Mouse (Mus musculus) hindbrain, embryonic 14.5 days (tissue): ENCODE measurements around the gene Fam155a. TPM values are rescaled to one million over a fixed set of nuclear protein-coding genes. Genes with fewer than 3 reads are reported as not detected.
"Not testable (repeated sequence)": the region's sequence is repeated elsewhere in the genome, so short reads cannot be mapped to it uniquely, and the experiment has no call there.

Experiments used
- ATAC-seq: fragments of 200-750 bp; cut with Nextera tagmentation; 2 replicates; pipeline ENCODE4 v1.8.0; 2017; ENCODE audit warnings: moderate number of reproducible peaks, mild to moderate bottlenecking, moderate TSS enrichment, moderate library complexity; ENCODE audit not compliant: low FRiP score
- DNase-seq: peaks from one replicate; pipeline ENCODE4 v3.0.0-alpha.2; 2015; ENCODE audit warnings: low spot score
- H3K27ac ChIP-seq: fragments of 300-500 bp; sonication (generic); 2 replicates; pipeline ENCODE4 v1.5.1; 2014; ENCODE audit warnings: mild to moderate bottlenecking, moderate library complexity
- H3K27me3 ChIP-seq: fragments of 300-500 bp; sonication (generic); 2 replicates; pipeline ENCODE4 v1.6.1; 2014; ENCODE audit warnings: mild to moderate bottlenecking, low read length, mixed read lengths; ENCODE audit not compliant: control insufficient read depth, insufficient read depth
- H3K36me3 ChIP-seq: fragments of 300-500 bp; sonication (generic); replicated peaks from 2 replicates; pipeline ENCODE4 v1.6.1; 2014; ENCODE audit not compliant: control insufficient read depth, insufficient read depth
- H3K4me1 ChIP-seq: fragments of 300-500 bp; sonication (generic); replicated peaks from 2 replicates; pipeline ENCODE4 v1.6.1; 2014; ENCODE audit warnings: antibody characterized with exemption, low read length, mixed read lengths; ENCODE audit not compliant: control insufficient read depth, insufficient read depth
- H3K4me2 ChIP-seq: fragments of 300-500 bp; sonication (generic); replicated peaks from 2 replicates; pipeline ENCODE4 v1.6.1; 2014; ENCODE audit warnings: mild to moderate bottlenecking, moderate library complexity
- H3K4me3 ChIP-seq: fragments of 300-500 bp; sonication (generic); replicated peaks from 2 replicates; pipeline ENCODE4 v1.5.1; 2014; ENCODE audit warnings: mild to moderate bottlenecking, low read length
- H3K9ac ChIP-seq: fragments of 300-500 bp; sonication (generic); 2 replicates; pipeline ENCODE4 v1.6.1; 2014
- H3K9me3 ChIP-seq: fragments of 300-500 bp; sonication (generic); 2 replicates; pipeline ENCODE4 v1.6.1; 2016; ENCODE audit warnings: low read length; ENCODE audit not compliant: control insufficient read depth
- WGBS: fragments of 180-500 bp; shearing (Covaris S2); extraction: QIAGEN DNeasy Blood & Tissue Kit; methylation state at CpG from one replicate; pipeline ENCODE4 v1.1.7; 2014; 5-methylcytosine and 5-hydroxymethylcytosine counted together
- polyA plus RNA-seq: library from polyadenylated mRNA; unstranded; fragments of >200 nt; fragmentation: Nextera tagmentation; extraction: Ambion mirVana; gene quantifications from 2 replicates; pipeline ENCODE4 v1.2.1, GENCODE M21; 2014

The Fam155a gene
- polyA plus RNA-seq, 1 experiment from 2014 or later = 28.7 TPM

DNA sequence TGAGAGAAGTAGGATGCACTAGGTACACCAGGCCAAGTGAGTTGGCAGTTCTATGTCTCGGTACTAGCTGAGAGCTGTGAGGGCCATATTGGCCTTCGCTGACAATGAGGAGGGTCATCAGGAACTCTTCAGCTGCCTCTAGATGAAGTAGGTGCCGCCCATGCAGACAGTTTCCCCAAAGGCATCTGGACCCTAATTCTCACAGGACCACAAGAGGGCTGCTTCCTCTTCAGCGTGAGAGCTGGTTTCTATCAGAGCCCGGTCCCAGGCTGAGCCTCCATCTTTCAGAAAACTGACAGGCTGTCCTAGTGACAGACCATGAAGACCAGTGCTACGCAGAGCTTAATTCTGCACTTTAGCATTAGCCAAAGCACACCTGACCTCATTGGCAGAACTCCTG is 364.8 kb downstream of the Fam155a start:
- 89% methylated on average over 6 of the region's 6 CpGs for WGBS
- H3K9ac ChIP-seq = no peak overlapping the region
- H3K36me3 ChIP-seq = no peaks in the 10 kb centered on the region
- no peak for DNase-seq
- no peaks in the 10 kb centered on the region for H3K9me3 ChIP-seq
- ATAC-seq = no peak
- H3K4me2 ChIP-seq = no peak overlapping the region
- H3K4me3 ChIP-seq = no peak overlapping the region
- H3K27me3 ChIP-seq = no peaks in the 10 kb centered on the region
- H3K4me1 ChIP-seq = no peaks in the 10 kb centered on the region
- H3K27ac ChIP-seq = no peak overlapping the region

DNA sequence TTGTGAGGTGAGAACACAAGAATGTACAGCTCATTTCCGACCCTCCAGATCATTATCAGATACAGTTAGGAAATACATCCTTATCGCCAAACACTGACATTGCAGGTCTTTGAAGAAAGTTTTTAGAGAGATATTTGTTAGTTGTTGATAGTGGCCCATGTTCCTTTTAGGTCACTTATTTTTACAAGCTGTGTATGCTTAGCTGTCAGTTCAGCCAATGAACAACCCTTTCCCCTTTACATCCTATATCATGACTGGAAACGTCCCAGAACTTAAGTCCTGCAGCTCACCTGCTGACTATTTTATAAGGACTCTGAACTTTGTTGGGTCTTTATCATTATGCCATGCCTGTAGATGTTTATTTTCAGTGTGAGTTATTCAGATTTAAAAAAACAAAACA is 366.3 kb downstream of the Fam155a start:
- ATAC-seq (no peak), DNase-seq (no peak)
- H3K27ac ChIP-seq = no peak overlapping the region
- no peaks in the 10 kb centered on the region for H3K27me3 ChIP-seq
- 88% methylated on average over 3 of the region's 3 CpGs for WGBS
- no peak overlapping the region for H3K4me2 ChIP-seq
- H3K4me1 ChIP-seq = no peaks in the 10 kb centered on the region
- H3K9ac ChIP-seq = no peak overlapping the region
- no peaks in the 10 kb centered on the region for H3K36me3 ChIP-seq
- H3K4me3 ChIP-seq = no peak overlapping the region
- no peaks in the 10 kb centered on the region for H3K9me3 ChIP-seq

DNA sequence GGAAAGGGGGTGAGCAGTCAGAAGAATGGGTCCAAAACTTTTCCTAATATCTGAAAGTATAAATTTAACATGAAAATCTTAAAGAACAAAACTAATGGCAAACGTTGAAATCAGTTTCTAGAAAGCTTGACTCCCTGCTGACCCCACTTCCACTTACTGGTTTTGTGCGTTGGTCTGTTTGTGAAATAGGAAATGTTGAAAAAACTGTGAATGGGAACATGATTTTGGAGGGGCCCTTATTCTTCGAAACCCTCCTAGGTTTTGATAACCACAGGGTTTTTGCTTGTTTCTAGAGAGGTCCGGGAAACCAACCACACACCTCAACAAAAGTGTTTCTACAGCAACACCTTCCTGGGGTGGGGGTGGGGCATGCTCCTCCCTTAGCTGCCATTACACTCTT is 368.6 kb downstream of the Fam155a start:
- H3K4me3 ChIP-seq = no peak overlapping the region
- no peak for DNase-seq
- peaks cover 3% of the 10 kb centered on the region; the same call in 1 of the 2 replicates for H3K4me1 ChIP-seq
- ATAC-seq = no peak
- WGBS = 70% methylated on average over 4 of the region's 4 CpGs
- no peaks in the 10 kb centered on the region for H3K27me3 ChIP-seq
- H3K9ac ChIP-seq = no peak overlapping the region
- no peak overlapping the region for H3K4me2 ChIP-seq
- no peaks in the 10 kb centered on the region for H3K36me3 ChIP-seq
- H3K27ac ChIP-seq = no peak overlapping the region
- H3K9me3 ChIP-seq = no peaks in the 10 kb centered on the region

DNA sequence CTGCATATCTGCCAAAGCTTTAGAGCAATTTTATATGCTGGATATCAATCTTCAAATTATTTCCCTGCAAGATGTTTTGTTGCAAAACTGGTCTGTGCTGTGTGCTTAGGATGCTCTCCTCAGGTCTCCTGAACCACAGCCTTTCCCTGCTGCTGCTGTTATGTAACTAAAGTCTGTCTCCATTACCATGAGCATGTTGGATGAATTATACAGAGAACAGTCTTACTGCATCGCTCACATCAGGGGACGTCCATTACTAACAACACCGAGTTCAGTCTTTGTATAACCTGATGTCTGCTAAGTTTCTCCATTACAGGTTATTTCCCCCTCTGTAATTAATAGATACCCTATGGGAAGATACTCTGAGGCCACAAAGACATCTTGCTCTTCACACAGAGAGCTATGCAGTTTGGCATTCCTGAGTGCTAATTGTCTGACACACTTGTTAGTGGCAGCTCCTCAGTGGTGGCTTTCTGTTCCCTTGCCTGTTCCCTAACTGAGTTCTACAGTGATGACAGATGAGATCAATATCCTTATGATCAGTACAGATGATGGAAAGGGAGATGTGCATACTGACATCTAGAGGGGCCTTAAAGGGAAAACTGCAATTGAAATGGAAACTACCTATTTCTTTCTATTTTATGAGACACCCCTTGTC is 372.2 kb downstream of the Fam155a start:
- peaks cover 3% of the 10 kb centered on the region; the same call in 1 of the 2 replicates for H3K4me1 ChIP-seq
- H3K27me3 ChIP-seq = no peaks in the 10 kb centered on the region
- ATAC-seq = no peak
- DNase-seq = no peak
- H3K9ac ChIP-seq = no peak overlapping the region
- H3K9me3 ChIP-seq = no peaks in the 10 kb centered on the region
- H3K27ac ChIP-seq = no peak overlapping the region
- no peak overlapping the region for H3K4me3 ChIP-seq
- 64% methylated on average over 3 of the region's 3 CpGs for WGBS
- no peak overlapping the region for H3K4me2 ChIP-seq
- H3K36me3 ChIP-seq = no peaks in the 10 kb centered on the region

DNA sequence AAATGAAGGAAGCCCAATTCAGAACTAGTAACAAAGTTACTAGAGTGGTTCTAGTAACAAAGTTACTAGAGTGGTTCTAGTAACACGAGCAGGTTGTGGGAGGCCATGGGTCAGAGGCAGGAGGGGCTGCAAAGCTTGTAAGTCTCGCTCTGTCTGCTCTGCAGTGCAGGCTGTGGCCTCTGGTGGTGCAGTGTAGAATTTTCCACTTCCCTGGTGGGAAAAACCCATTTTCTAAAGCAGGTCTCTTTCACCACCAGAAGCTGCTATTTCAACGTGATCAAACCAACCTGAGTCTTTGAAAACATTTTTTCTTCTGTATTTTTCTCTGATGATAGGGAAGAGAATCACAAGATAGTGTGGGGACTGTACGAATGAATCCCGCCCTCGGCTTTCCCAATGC is 372.9 kb downstream of the Fam155a start:
- H3K4me1 ChIP-seq = peaks cover 3% of the 10 kb centered on the region; the same call in 1 of the 2 replicates
- H3K4me2 ChIP-seq = no peak overlapping the region
- no peaks in the 10 kb centered on the region for H3K27me3 ChIP-seq
- ATAC-seq = no peak
- 69% methylated on average over 6 of the region's 6 CpGs for WGBS
- no peaks in the 10 kb centered on the region for H3K36me3 ChIP-seq
- DNase-seq = no peak
- no peak overlapping the region for H3K9ac ChIP-seq
- no peaks in the 10 kb centered on the region for H3K9me3 ChIP-seq
- H3K4me3 ChIP-seq = no peak overlapping the region
- H3K27ac ChIP-seq = no peak overlapping the region

DNA sequence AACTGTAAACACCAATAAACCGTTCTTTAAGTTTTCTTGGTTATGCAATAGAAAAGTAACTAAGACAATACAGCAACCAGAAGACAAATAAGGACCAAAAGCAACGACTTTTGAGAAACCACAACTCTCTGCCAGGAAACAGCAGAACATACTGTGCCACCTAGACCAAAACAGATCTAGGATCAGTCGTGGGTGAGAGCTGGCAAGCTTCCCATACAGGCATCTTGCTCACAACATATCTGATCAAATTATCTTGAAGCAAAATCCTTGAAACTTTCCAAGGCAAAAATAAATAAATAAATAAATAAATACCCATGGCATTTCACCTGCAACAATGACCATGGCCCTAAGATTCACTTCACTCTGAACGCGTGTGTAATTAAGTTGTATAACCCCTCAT is 376.3 kb downstream of the Fam155a start:
- no peak for DNase-seq
- H3K9me3 ChIP-seq = no peaks in the 10 kb centered on the region
- H3K27ac ChIP-seq = no peak overlapping the region
- no peak overlapping the region for H3K9ac ChIP-seq
- H3K36me3 ChIP-seq = no peaks in the 10 kb centered on the region
- WGBS = 94% methylated on average over 5 of the region's 5 CpGs
- ATAC-seq = no peak
- H3K4me1 ChIP-seq = peaks cover 3% of the 10 kb centered on the region; the same call in 1 of the 2 replicates
- no peaks in the 10 kb centered on the region for H3K27me3 ChIP-seq
- no peak overlapping the region for H3K4me2 ChIP-seq
- no peak overlapping the region for H3K4me3 ChIP-seq

DNA sequence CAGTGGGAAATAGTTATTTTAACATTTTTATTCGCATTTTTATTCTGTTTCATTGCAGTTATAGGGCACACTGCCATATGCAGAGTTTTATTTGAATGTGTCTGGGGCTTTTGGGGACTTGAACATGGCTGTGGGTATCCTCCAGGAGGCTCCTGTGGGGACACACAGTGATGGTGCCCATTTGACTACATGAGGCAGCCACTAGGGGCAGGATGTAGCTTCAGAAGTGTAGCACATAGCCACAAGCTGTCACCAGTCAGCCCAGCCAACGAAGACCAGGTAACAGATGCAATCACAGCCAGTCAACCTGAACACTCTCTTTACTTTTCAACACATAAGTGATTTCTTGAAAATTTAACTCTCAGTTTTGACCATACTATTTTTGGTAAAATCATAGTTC is 377.7 kb downstream of the Fam155a start:
- Histone ChIP-seq H3K9ac (no peak overlapping the region), H3K4me1 (0 out of 2 replicates have a peak, but pooled peaks cover 2% of the 10 kb centered on the region), H3K9me3 (no peaks in the 10 kb centered on the region), H3K27ac (no peak overlapping the region), H3K36me3 (no peaks in the 10 kb centered on the region), H3K4me2 (no peak overlapping the region), H3K27me3 (no peaks in the 10 kb centered on the region), H3K4me3 (no peak overlapping the region)
- ATAC-seq (no peak), DNase-seq (no peak)
- WGBS = 41% methylated on average over 2 of the region's 2 CpGs

DNA sequence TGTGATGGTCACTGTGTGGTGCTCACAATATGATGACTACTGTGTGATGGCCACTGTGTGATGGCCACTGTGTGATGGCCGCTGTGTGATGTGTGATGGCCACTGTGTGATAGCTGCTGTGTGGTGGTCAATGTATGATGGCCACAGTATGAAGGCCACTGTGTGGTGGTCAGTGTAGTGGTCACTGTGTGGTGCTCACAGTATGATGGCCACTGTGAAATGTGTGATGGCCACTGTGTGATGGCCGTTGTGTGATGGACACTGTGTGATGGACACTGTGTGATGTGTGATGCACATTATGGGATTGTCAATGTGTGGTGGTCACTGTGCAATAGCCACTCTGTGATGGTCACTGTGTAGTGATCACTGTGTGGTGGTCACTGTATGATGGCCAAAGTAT is 380.7 kb downstream of the Fam155a start:
- ATAC-seq = not testable (repeated sequence)
- WGBS = 95% methylated on average over 2 of the region's 2 CpGs

DNA sequence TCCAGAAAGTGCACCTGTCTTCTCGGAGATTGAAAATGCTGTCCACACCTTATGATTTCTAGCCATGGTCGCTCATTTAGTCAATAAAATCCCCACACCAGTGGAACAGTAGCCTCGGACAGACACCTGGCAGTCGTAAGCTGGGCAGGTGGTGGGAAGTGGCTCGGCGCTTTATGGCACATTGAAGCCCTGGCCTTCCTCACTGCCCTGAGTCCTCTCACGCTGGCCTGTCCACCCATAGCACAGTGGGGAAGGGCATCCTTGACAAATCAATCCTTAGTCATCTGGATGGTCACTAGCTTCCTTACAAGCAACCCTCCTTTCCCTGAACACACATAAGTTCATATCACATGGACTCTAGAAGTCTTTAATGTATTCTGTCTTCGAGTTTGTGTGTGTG is 401.8 kb downstream of the Fam155a start:
- no peak for ATAC-seq
- Histone ChIP-seq H3K27ac (no peak overlapping the region), H3K9me3 (no peaks in the 10 kb centered on the region), H3K4me1 (0 out of 2 replicates have a peak, but pooled peaks cover 6% of the 10 kb centered on the region), H3K27me3 (no peaks in the 10 kb centered on the region), H3K4me3 (no peak overlapping the region), H3K36me3 (no peaks in the 10 kb centered on the region), H3K4me2 (no peak overlapping the region), H3K9ac (no peak overlapping the region)
- WGBS = 92% methylated on average over 8 of the region's 8 CpGs
- DNase-seq = no peak

More for the DNA sequence above, 380.7 kb downstream of the Fam155a start:
- H3K27ac ChIP-seq, H3K4me1 ChIP-seq, DNase-seq, H3K9ac ChIP-seq, H3K9me3 ChIP-seq, H3K27me3 ChIP-seq, H3K4me3 ChIP-seq, H3K36me3 ChIP-seq, H3K4me2 ChIP-seq: not testable (repeated sequence)

DNA sequence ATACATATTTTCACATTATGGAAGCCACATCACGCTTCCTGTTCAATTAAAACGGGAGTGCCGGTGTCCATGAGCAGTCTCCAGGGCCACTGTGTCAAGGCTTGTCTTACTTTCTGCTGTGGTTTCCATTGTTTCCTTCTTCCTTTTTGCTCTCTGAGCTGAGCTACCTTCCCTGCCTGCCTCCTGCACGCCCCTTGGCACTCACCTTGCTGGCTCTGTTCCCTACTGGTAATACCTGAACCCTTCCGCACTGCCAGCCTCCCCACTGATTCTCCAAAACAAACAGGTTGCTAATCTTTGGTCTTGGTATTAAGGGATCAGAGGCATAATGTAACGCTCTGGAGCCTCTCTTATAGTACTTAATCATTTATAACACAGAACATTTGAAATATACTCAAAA is 403.2 kb downstream of the Fam155a start:
- Histone ChIP-seq H3K36me3 (no peaks in the 10 kb centered on the region), H3K9ac (no peak overlapping the region), H3K4me2 (no peak overlapping the region), H3K9me3 (no peaks in the 10 kb centered on the region), H3K4me1 (0 out of 2 replicates have a peak, but pooled peaks cover 13% of the 10 kb centered on the region), H3K27me3 (no peaks in the 10 kb centered on the region), H3K4me3 (no peak overlapping the region), H3K27ac (no peak overlapping the region)
- 64% methylated on average over 6 of the region's 6 CpGs for WGBS
- ATAC-seq (no peak), DNase-seq (no peak)
